Mouse (Mus musculus) MEL (cell line): ENCODE results near the gene Ugt1a9. TPM values are rescaled to one million over a fixed set of nuclear protein-coding genes. Genes with fewer than 3 reads are reported as not detected.
"Not testable (repeated sequence)": the region's sequence is repeated elsewhere in the genome, so short reads cannot be mapped to it uniquely, and the experiment has no call there.

ENCODE experiments used
- DNase-seq: peaks from one replicate; pipeline ENCODE4 v3.0.0; 2011; ENCODE audit warnings: low read depth, low spot score
- H3K27ac ChIP-seq: 2 replicates; pipeline ENCODE4 v1.5.1; 2012; ENCODE audit warnings: low read depth, mild to moderate bottlenecking, control low read depth, low read length, moderate library complexity; ENCODE audit not compliant: control insufficient read depth
- H3K27me3 ChIP-seq, 2 experiments: fragments of 150-350 bp in 1 of 2; sonication (generic) in 1 of 2; 2 replicates each; pipeline ENCODE4 v1.6.1; 2012; ENCODE audit warnings: low read length in 2 of 2, mild to moderate bottlenecking in 2 of 2, improper control_type of control experiment in 1 of 2, moderate library complexity in 1 of 2; ENCODE audit not compliant: insufficient read depth in 2 of 2, control insufficient read depth in 1 of 2
- H3K36me3 ChIP-seq, 2 experiments: 2 replicates each; pipeline ENCODE4 v1.6.1; 2012 to 2014; ENCODE audit warnings: low read length in 2 of 2, improper control_type of control experiment in 1 of 2, inconsistent platforms in 1 of 2, mild to moderate bottlenecking in 1 of 2; ENCODE audit not compliant: insufficient read depth in 2 of 2, control insufficient read depth in 1 of 2
- H3K4me1 ChIP-seq, 2 experiments: fragments of 150-350 bp in 1 of 2; sonication (generic) in 1 of 2; 2 replicates each; pipeline ENCODE4 v1.6.1; 2012; ENCODE audit warnings: low read length in 2 of 2, improper control_type of control experiment in 1 of 2, mild to moderate bottlenecking in 1 of 2; ENCODE audit not compliant: insufficient read depth in 2 of 2, control insufficient read depth in 1 of 2
- H3K4me3 ChIP-seq, 2 experiments: fragments of 150-350 bp in 1 of 2; sonication (generic) in 1 of 2; 2 replicates each; pipeline ENCODE4 v1.5.1; 2012; ENCODE audit warnings: low read depth in 2 of 2, low read length in 2 of 2, mild to moderate bottlenecking in 2 of 2, moderate library complexity in 2 of 2, control low read depth in 1 of 2, improper control_type of control experiment in 1 of 2; ENCODE audit not compliant: control insufficient read depth in 1 of 2, insufficient read depth in 1 of 2
- H3K79me2 ChIP-seq: 2 replicates; pipeline ENCODE4 v1.6.1; 2012; ENCODE audit warnings: mild to moderate bottlenecking, low read length, moderate library complexity; ENCODE audit not compliant: control insufficient read depth, poor library complexity, insufficient read depth
- H3K9ac ChIP-seq: 2 replicates; pipeline ENCODE4 v1.6.1; 2012; ENCODE audit warnings: low read depth, mild to moderate bottlenecking, control low read depth, low read length, moderate library complexity; ENCODE audit not compliant: control insufficient read depth, poor library complexity, severe bottlenecking
- H3K9me3 ChIP-seq: fragments of 150-350 bp; sonication (generic); replicated peaks from 2 replicates; pipeline ENCODE4 v1.6.1; 2012; ENCODE audit warnings: mild to moderate bottlenecking, low read length, improper control_type of control experiment, moderate library complexity; ENCODE audit not compliant: insufficient read depth
- BHLHE40 ChIP-seq: IDR thresholded peaks from 2 replicates; pipeline ENCODE4 v1.6.1; 2012; ENCODE audit warnings: low read depth, mild to moderate bottlenecking, inconsistent platforms, low read length, improper control_type of control experiment, borderline replicate concordance
- CHD1 ChIP-seq: IDR thresholded peaks from 2 replicates; pipeline ENCODE4 v1.6.1; 2012; ENCODE audit warnings: low read depth, mild to moderate bottlenecking, inconsistent platforms, low read length, improper control_type of control experiment
- CTCF ChIP-seq, 3 experiments: IDR thresholded peaks in 2 of 3; conservative IDR thresholded peaks in 1 of 3; 2 replicates each; pipeline ENCODE4 v1.5.1; 2011 to 2012; ENCODE audit warnings: low read length in 3 of 3, low read depth in 2 of 3, mild to moderate bottlenecking in 2 of 3, improper control_type of control experiment in 1 of 3, inconsistent platforms in 1 of 3, mixed read lengths in 1 of 3, moderate library complexity in 1 of 3; ENCODE audit not compliant: control insufficient read depth in 1 of 3, insufficient read depth in 1 of 3, poor library complexity in 1 of 3, severe bottlenecking in 1 of 3
- ELF1 ChIP-seq: IDR thresholded peaks from 2 replicates; pipeline ENCODE4 v1.6.1; 2014; ENCODE audit warnings: low read depth, mild to moderate bottlenecking, inconsistent platforms, low read length, improper control_type of control experiment, moderate library complexity
- EP300 ChIP-seq, 2 experiments: IDR thresholded peaks; 2 replicates each; pipeline ENCODE4 v1.6.1; 2011; ENCODE audit warnings: improper control_type of control experiment in 2 of 2, low read length in 2 of 2, low read depth in 1 of 2, mild to moderate bottlenecking in 1 of 2
- ETS1 ChIP-seq: IDR thresholded peaks from 2 replicates; pipeline ENCODE4 v1.6.1; 2012; ENCODE audit warnings: low read depth, mild to moderate bottlenecking, inconsistent platforms, low read length, improper control_type of control experiment, moderate library complexity
- KAT2A ChIP-seq: conservative IDR thresholded peaks from 2 replicates; pipeline ENCODE4 v1.6.1; 2012; ENCODE audit warnings: low read depth, low read length, improper control_type of control experiment, inconsistent platforms
- MAFK ChIP-seq: IDR thresholded peaks from 2 replicates; pipeline ENCODE4 v1.6.1; 2011; ENCODE audit warnings: low read depth, mild to moderate bottlenecking, low read length, improper control_type of control experiment, borderline replicate concordance
- MAZ ChIP-seq: IDR thresholded peaks from 2 replicates; pipeline ENCODE4 v1.6.1; 2012; ENCODE audit warnings: low read depth, mild to moderate bottlenecking, inconsistent platforms, low read length, improper control_type of control experiment
- MEF2A ChIP-seq: IDR thresholded peaks from 2 replicates; pipeline ENCODE4 v1.6.1; 2014; ENCODE audit warnings: low read depth, mild to moderate bottlenecking, inconsistent platforms, low read length, improper control_type of control experiment; ENCODE audit not compliant: poor library complexity, insufficient replicate concordance, severe bottlenecking; ENCODE audit errors: extremely low read depth
- MXI1 ChIP-seq: IDR thresholded peaks from 2 replicates; pipeline ENCODE4 v1.6.1; 2011; ENCODE audit warnings: mild to moderate bottlenecking, low read depth, low read length, improper control_type of control experiment
- MYB ChIP-seq: IDR thresholded peaks from 2 replicates; pipeline ENCODE4 v1.6.1; 2011; ENCODE audit warnings: mild to moderate bottlenecking, low read depth, low read length, improper control_type of control experiment
- NELFE ChIP-seq: IDR thresholded peaks from 2 replicates; pipeline ENCODE4 v1.6.1; 2011; ENCODE audit warnings: low read depth, low read length, improper control_type of control experiment
- NRF1 ChIP-seq: IDR thresholded peaks from 2 replicates; pipeline ENCODE4 v1.6.1; 2014; ENCODE audit warnings: low read depth, mild to moderate bottlenecking, inconsistent platforms, low read length, improper control_type of control experiment, moderate library complexity; ENCODE audit not compliant: poor library complexity, insufficient read depth, severe bottlenecking
- POLR2AphosphoS2 ChIP-seq: IDR thresholded peaks from 2 replicates; pipeline ENCODE4 v1.6.1; 2011; ENCODE audit warnings: low read length, improper control_type of control experiment
- RCOR1 ChIP-seq: IDR thresholded peaks from 2 replicates; pipeline ENCODE4 v1.6.1; 2012; ENCODE audit warnings: low read depth, mild to moderate bottlenecking, inconsistent platforms, low read length, improper control_type of control experiment
- SIN3A ChIP-seq: IDR thresholded peaks from 2 replicates; pipeline ENCODE4 v1.6.1; 2012; ENCODE audit warnings: low read length, improper control_type of control experiment, inconsistent platforms
- TBP ChIP-seq: IDR thresholded peaks from 2 replicates; pipeline ENCODE4 v1.8.0; 2011; ENCODE audit warnings: low read depth, low read length, improper control_type of control experiment
- TCF12 ChIP-seq: IDR thresholded peaks from 2 replicates; pipeline ENCODE4 v1.6.1; 2014; ENCODE audit warnings: low read depth, mild to moderate bottlenecking, inconsistent platforms, low read length, improper control_type of control experiment, moderate library complexity
- USF2 ChIP-seq, 2 experiments: IDR thresholded peaks; 2 replicates each; pipeline ENCODE4 v1.6.1; 2011 to 2012; ENCODE audit warnings: improper control_type of control experiment in 2 of 2, low read length in 2 of 2, borderline replicate concordance in 1 of 2, inconsistent platforms in 1 of 2, low read depth in 1 of 2, mild to moderate bottlenecking in 1 of 2; ENCODE audit not compliant: insufficient read depth in 1 of 2
- ZC3H11A ChIP-seq: IDR thresholded peaks from 2 replicates; pipeline ENCODE4 v1.6.1; 2012; ENCODE audit warnings: low read depth, mild to moderate bottlenecking, inconsistent platforms, low read length, improper control_type of control experiment
- ZNF384 ChIP-seq: IDR thresholded peaks from 2 replicates; pipeline ENCODE4 v1.6.1; 2012; ENCODE audit warnings: low read depth, mild to moderate bottlenecking, inconsistent platforms, low read length, improper control_type of control experiment
- polyA plus RNA-seq, 2 experiments: library from polyadenylated mRNA; stranded (reverse) in 1 of 2; unstranded in 1 of 2; fragments of >175 nt in 1 of 2; fragments of >200 nt in 1 of 2; gene quantifications; 2 replicates each; pipeline versions ENCODE4 v1.2.1 to v1.2.4; 2012; ENCODE audit warnings: low replicate concordance in 2 of 2, low read depth in 1 of 2; ENCODE audit not compliant: insufficient read length in 2 of 2, insufficient read depth in 1 of 2, missing spikeins in 1 of 2
- total RNA-seq: library from RNA; depleted of rRNA; stranded (reverse); fragments of 300-350 nt; gene quantifications from 2 replicates; pipeline ENCODE4 v1.2.3, GENCODE M21; 2012

The Ugt1a9 gene
- total and polyA plus RNA-seq, 3 experiments = not detected

GRCm38 (mm10) chr1:88087513-88087912 is 16.9 kb downstream of the Ugt1a9 start, which contains the start of gene Ugt1a8:
Gene Ugt1a8 (plus strand): TSS chr1:88087813.
- DNase-seq = no peak

GRCm38 (mm10) chr1:88092341-88092740 is 21.7 kb downstream of the Ugt1a9 start:
- H3K4me3 ChIP-seq = no peak overlapping the region
- H3K9me3 ChIP-seq = no peaks in the 10 kb centered on the region
- no peak overlapping the region for H3K9ac ChIP-seq
- DNase-seq = no peak
- H3K4me1 ChIP-seq = no peaks in the 10 kb centered on the region
- H3K27ac ChIP-seq = no peak overlapping the region
- H3K36me3 ChIP-seq = no peaks in the 10 kb centered on the region
- TF ChIP-seq CTCF (IDR thresholded peaks at IDR 0.05 in 2 of 3, conservative IDR thresholded peaks at IDR 0.05 in 1 of 3; ENCODE audit: control insufficient read depth in 1 of 3, insufficient read depth in 1 of 3, low read depth in 2 of 3, low read length in 3 of 3, poor library complexity in 1 of 3, severe bottlenecking in 1 of 3) (no peak), ETS1 (no peak), ZC3H11A (no peak), BHLHE40 (no peak), MYB (no peak), ZNF384 (no peak), NRF1 (no peak), CHD1 (no peak), RCOR1 (no peak), MEF2A (no peak), MAFK (no peak), POLR2AphosphoS2 (no peak), MAZ (no peak), KAT2A (no peak), TCF12 (no peak), MXI1 (no peak)
- H3K79me2 ChIP-seq = no peaks in the 10 kb centered on the region
- peaks cover 3 to 4% of the 10 kb centered on the region in 2 experiments; a peak in 3 of 4 replicates for H3K27me3 ChIP-seq

More at GRCm38 (mm10) chr1:88087513-88087912, 16.9 kb downstream of the Ugt1a9 start, which contains the start of gene Ugt1a8:
- H3K27me3 ChIP-seq = peaks cover 3 to 6% of the 10 kb centered on the region in 2 experiments; a peak in 3 of 4 replicates
- H3K4me1 ChIP-seq = no peaks in the 10 kb centered on the region
- H3K9ac ChIP-seq = no peak within 1 kb of the TSS
- H3K36me3 ChIP-seq = no peaks in the 10 kb centered on the region
- TF ChIP-seq TCF12 = no peak
- TF ChIP-seq CHD1 = no peak
- no peak for TF ChIP-seq CTCF (IDR thresholded peaks at IDR 0.05 in 2 of 3, conservative IDR thresholded peaks at IDR 0.05 in 1 of 3; ENCODE audit: control insufficient read depth in 1 of 3, insufficient read depth in 1 of 3, low read depth in 2 of 3, low read length in 3 of 3, poor library complexity in 1 of 3, severe bottlenecking in 1 of 3)
- TF ChIP-seq EP300 (IDR thresholded peaks at IDR 0.05; ENCODE audit: low read depth in 1 of 2, low read length in 2 of 2) = no peak
- no peak for TF ChIP-seq SIN3A
- no peak for TF ChIP-seq USF2 (IDR thresholded peaks at IDR 0.05; ENCODE audit: borderline replicate concordance in 1 of 2, insufficient read depth in 1 of 2, low read depth in 1 of 2, low read length in 2 of 2)
- no peak for TF ChIP-seq TBP
- no peak for TF ChIP-seq NELFE
- no peak for TF ChIP-seq ELF1
- no peak for TF ChIP-seq POLR2AphosphoS2
- no peak within 1 kb of the TSS for H3K27ac ChIP-seq
- H3K79me2 ChIP-seq = no peaks in the 10 kb centered on the region
- H3K9me3 ChIP-seq = no peaks in the 10 kb centered on the region
- no peak within 1 kb of the TSS for H3K4me3 ChIP-seq

- not testable (repeated sequence) for H3K36me3 ChIP-seq, H3K9ac ChIP-seq, H3K9me3 ChIP-seq, H3K27me3 ChIP-seq, H3K27ac ChIP-seq, H3K4me3 ChIP-seq, H3K79me2 ChIP-seq, DNase-seq, H3K4me1 ChIP-seq
These were observed 23.7 kb downstream of the Ugt1a9 start for GRCm38 (mm10) chr1:88094270-88094676.
